Mouse (Mus musculus) intestine, embryonic 15.5 days (tissue): Measurements from ENCODE around the gene Psmc3. TPM values are rescaled to one million over a fixed set of nuclear protein-coding genes. Genes with fewer than 3 reads are reported as not detected.

Source experiments
- ATAC-seq: fragments of 200-750 bp; cut with Nextera tagmentation; 2 replicates; pipeline ENCODE4 v1.8.0; 2017; ENCODE audit warnings: moderate TSS enrichment, moderate library complexity
- H3K27ac ChIP-seq: fragments of 300-500 bp; sonication (generic); 2 replicates; pipeline ENCODE4 v1.5.1; 2015; ENCODE audit warnings: mild to moderate bottlenecking, inconsistent platforms
- H3K27me3 ChIP-seq: fragments of 300-500 bp; sonication (generic); replicated peaks from 2 replicates; pipeline ENCODE4 v1.6.1; 2015; ENCODE audit warnings: inconsistent platforms
- H3K36me3 ChIP-seq: fragments of 300-500 bp; sonication (generic); 2 replicates; pipeline ENCODE4 v1.6.1; 2015; ENCODE audit warnings: inconsistent platforms
- H3K4me1 ChIP-seq: fragments of 300-500 bp; sonication (generic); replicated peaks from 2 replicates; pipeline ENCODE4 v1.6.1; 2015; ENCODE audit warnings: inconsistent platforms
- H3K4me2 ChIP-seq: fragments of 300-500 bp; sonication (generic); replicated peaks from 2 replicates; pipeline ENCODE4 v1.6.1; 2015; ENCODE audit warnings: mild to moderate bottlenecking, inconsistent platforms
- H3K4me3 ChIP-seq: fragments of 300-500 bp; sonication (generic); replicated peaks from 2 replicates; pipeline ENCODE4 v1.5.1; 2015; ENCODE audit warnings: inconsistent platforms
- H3K9ac ChIP-seq: fragments of 300-500 bp; sonication (generic); 2 replicates; pipeline ENCODE4 v1.6.1; 2015; ENCODE audit warnings: inconsistent platforms
- H3K9me3 ChIP-seq: fragments of 300-500 bp; sonication (generic); 2 replicates; pipeline ENCODE4 v1.6.1; 2016; ENCODE audit warnings: inconsistent platforms
- WGBS: fragments of 180-500 bp; shearing (Covaris S2); methylation state at CpG from one replicate; pipeline ENCODE4 v1.1.7; 2015; 5-methylcytosine and 5-hydroxymethylcytosine counted together
- polyA plus RNA-seq: library from polyadenylated mRNA; unstranded; fragments of >200 nt; fragmentation: Nextera tagmentation; extraction: Ambion mirVana; gene quantifications from 2 replicates; pipeline ENCODE4 v1.2.1, GENCODE M21; 2015

The Psmc3 gene
- polyA plus RNA-seq, 1 experiment from 2014 or later: 236 TPM

DNA sequence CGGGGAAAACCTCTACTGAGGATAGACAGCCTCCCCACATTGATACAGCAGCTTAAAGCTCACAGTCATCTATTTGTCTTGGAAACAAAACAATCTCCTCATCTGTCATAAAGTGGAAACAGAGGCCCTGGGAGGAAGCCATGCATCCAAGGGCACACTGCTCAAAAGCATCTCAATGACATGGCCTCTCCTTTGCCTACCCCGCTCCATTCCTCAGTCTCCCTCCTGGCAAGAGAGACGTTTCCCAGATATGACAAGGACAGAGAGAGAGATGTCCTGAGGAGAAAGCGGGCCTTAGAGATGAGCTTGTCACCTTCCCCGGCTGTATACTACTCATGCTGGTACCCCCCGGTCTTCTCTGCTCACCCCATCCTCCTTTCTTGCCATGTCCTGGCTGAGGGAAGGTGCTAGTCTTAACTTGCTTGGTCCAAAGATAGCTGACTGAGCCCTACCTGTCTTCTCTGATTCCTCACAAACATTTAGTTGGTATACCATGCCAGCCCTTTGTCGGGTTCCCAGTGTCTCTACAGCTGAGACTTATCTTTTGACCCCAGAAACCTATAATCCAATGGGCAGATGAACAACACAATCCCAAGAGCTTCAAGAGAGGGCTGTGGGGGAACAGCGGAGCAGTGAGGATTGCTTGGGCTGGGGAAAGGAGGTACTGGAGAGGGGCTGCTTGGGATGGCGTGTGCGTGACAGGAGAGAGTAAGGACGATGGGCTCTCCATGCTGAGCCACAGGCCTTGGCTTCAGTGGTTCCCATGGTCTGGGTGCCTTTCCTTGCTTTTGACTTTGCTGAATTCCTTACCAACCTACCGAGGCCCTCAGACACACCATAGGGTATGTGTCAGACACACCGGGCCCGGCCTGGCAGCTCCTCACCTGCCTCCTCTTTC is 31.9 kb downstream of the Psmc3 start:
- 86% methylated on average over 14 of the region's 14 CpGs for WGBS
- no peak overlapping the region for H3K27ac ChIP-seq
- no peaks in the 10 kb centered on the region for H3K36me3 ChIP-seq
- H3K4me2 ChIP-seq: no peak overlapping the region
- no peak overlapping the region for H3K4me3 ChIP-seq
- H3K9ac ChIP-seq: no peak overlapping the region
- H3K4me1 ChIP-seq: no peaks in the 10 kb centered on the region
- ATAC-seq: no peak
- H3K9me3 ChIP-seq: no peaks in the 10 kb centered on the region
- no peaks in the 10 kb centered on the region for H3K27me3 ChIP-seq

DNA sequence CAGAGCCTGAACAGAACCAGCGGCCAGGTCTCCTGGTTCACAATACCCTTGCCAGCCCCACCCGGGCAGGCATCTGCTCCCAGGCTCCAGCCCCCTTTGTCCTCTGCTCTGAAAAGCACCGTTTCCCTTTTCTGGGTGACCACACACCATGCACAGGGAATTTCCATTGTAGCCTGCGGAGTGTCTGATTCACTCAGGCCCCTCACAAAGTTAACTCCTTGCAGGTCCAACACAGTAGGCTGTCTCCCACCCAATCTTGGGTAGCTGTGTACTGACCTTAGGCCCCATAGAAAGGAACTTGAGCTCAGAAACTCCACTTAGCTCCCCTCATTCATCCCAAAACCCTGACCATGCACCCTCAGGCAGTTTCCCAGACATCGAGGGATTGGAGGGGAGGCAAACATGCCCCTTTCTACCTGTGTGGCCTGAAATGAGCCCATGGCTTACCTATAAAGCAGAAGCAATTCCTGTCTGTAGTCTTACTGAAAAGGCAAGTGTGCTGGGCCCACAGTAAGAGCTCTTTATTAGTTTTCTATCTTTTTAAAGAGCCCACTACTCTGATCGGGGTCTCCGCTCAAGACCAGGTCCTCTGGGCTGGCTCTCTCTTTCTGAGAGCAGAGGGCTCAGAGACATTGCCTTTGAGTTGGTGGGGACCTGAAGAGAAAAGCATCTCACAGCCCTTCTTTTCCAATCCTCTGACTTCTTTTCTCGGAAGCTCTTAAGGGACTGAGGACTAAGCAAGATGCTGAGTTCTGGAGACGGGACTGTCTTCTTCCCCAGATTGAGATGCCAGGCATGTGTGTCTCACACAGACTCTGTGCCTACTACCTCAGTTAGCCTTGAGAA is 32.8 kb downstream of the Psmc3 start:
- WGBS: 78% methylated on average over 9 of the region's 9 CpGs
- Histone ChIP-seq H3K27ac (no peak overlapping the region), H3K4me3 (no peak overlapping the region), H3K4me2 (no peak overlapping the region), H3K9me3 (no peaks in the 10 kb centered on the region), H3K27me3 (no peaks in the 10 kb centered on the region), H3K4me1 (no peaks in the 10 kb centered on the region), H3K36me3 (no peaks in the 10 kb centered on the region), H3K9ac (no peak overlapping the region)
- no peak for ATAC-seq

- Histone ChIP-seq H3K27ac (no peak overlapping the region), H3K9ac (no peak overlapping the region), H3K4me3 (no peak overlapping the region), H3K4me2 (no peak overlapping the region), H3K36me3 (no peaks in the 10 kb centered on the region), H3K27me3 (no peaks in the 10 kb centered on the region), H3K9me3 (no peaks in the 10 kb centered on the region), H3K4me1 (no peaks in the 10 kb centered on the region)
- ATAC-seq: no peak
- WGBS: 78% methylated on average over 9 of the region's 9 CpGs
Measured at GRCm38 (mm10) chr2:91087453-91087852, 33.6 kb downstream of the Psmc3 start.

DNA sequence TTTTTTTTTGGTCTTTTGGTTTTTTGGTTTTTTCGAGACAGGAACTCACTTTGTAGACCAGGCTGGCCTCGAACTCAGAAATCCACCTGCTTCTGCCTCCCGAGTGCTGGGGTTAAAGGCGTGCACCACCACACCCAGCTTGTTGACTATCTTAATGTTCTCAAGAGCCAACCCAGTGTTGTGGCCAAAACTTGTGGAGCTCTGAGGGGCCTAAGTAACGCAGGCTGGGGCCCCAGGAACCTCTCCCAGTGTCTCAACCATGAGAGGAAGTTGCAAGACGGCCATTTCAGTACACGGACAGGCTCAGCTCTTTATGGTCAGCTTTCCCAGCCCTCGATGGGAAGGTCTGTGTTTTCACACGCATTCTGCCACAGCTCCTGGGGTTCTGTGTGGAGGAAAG is 35.2 kb downstream of the Psmc3 start:
- 84% methylated on average over 9 of the region's 9 CpGs for WGBS
- Histone ChIP-seq H3K9me3 (no peaks in the 10 kb centered on the region), H3K4me1 (no peaks in the 10 kb centered on the region), H3K4me3 (no peak overlapping the region), H3K4me2 (no peak overlapping the region), H3K36me3 (no peaks in the 10 kb centered on the region), H3K9ac (no peak overlapping the region), H3K27me3 (no peaks in the 10 kb centered on the region), H3K27ac (no peak overlapping the region)
- ATAC-seq: no peak

DNA sequence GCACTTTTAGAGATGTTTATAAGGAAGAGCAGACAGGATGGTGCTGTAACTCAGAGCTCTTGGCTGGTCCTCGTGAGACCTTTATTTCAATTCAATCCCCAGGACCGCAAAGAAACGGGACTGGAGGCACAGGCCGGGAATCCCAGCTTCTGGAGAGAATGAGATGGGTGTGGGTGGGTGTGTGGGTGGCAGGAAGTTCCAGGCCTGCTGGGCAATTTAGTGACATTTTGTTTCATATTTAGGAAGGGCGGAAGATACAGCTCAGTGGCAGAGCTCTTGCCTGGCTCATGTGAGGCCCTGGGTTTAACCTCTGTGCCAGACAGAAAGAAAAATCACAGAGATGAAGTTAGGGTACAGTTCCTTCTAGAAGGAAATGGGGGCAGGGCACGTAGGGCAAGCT is 36.4 kb downstream of the Psmc3 start:
- H3K27me3 ChIP-seq: no peaks in the 10 kb centered on the region
- WGBS: 72% methylated on average over 6 of the region's 6 CpGs
- H3K4me3 ChIP-seq: no peak overlapping the region
- no peak overlapping the region for H3K9ac ChIP-seq
- no peak overlapping the region for H3K4me2 ChIP-seq
- H3K27ac ChIP-seq: no peak overlapping the region
- H3K9me3 ChIP-seq: no peaks in the 10 kb centered on the region
- no peaks in the 10 kb centered on the region for H3K36me3 ChIP-seq
- no peaks in the 10 kb centered on the region for H3K4me1 ChIP-seq
- ATAC-seq: no peak

- no peak for ATAC-seq
- H3K9me3 ChIP-seq: no peaks in the 10 kb centered on the region
- H3K4me3 ChIP-seq: no peak overlapping the region
- no peak overlapping the region for H3K4me2 ChIP-seq
- H3K27ac ChIP-seq: no peak overlapping the region
- no peak overlapping the region for H3K9ac ChIP-seq
- no peaks in the 10 kb centered on the region for H3K27me3 ChIP-seq
- H3K36me3 ChIP-seq: no peaks in the 10 kb centered on the region
- H3K4me1 ChIP-seq: no peaks in the 10 kb centered on the region
- 74% methylated on average over 6 of the region's 6 CpGs for WGBS
Measured at GRCm38 (mm10) chr2:91090827-91091226, 37.0 kb downstream of the Psmc3 start.

- no peak for ATAC-seq
- H3K9ac ChIP-seq: no peak overlapping the region
- H3K4me1 ChIP-seq: no peaks in the 10 kb centered on the region
- H3K36me3 ChIP-seq: no peaks in the 10 kb centered on the region
- H3K4me2 ChIP-seq: no peak overlapping the region
- H3K27me3 ChIP-seq: no peaks in the 10 kb centered on the region
- no peaks in the 10 kb centered on the region for H3K9me3 ChIP-seq
- H3K27ac ChIP-seq: no peak overlapping the region
- H3K4me3 ChIP-seq: 0 out of 2 replicates have a peak overlapping the region, but pooled peaks have one; percentile 6
- 63% methylated on average over 14 of the region's 14 CpGs for WGBS
Measured at GRCm38 (mm10) chr2:91096524-91096923, 42.7 kb downstream of the Psmc3 start.

- H3K9ac ChIP-seq: no peak overlapping the region
- no peaks in the 10 kb centered on the region for H3K4me1 ChIP-seq
- no peak for ATAC-seq
- H3K9me3 ChIP-seq: no peaks in the 10 kb centered on the region
- no peak overlapping the region for H3K27ac ChIP-seq
- no peaks in the 10 kb centered on the region for H3K36me3 ChIP-seq
- H3K27me3 ChIP-seq: no peaks in the 10 kb centered on the region
- no peak overlapping the region for H3K4me2 ChIP-seq
- 0 out of 2 replicates have a peak overlapping the region, but pooled peaks have one; percentile 6 for H3K4me3 ChIP-seq
- whole genome bisulfite sequencing: 83% methylated on average over 10 of the region's 10 CpGs
Measured at GRCm38 (mm10) chr2:91097015-91097414, 43.2 kb downstream of the Psmc3 start.

DNA sequence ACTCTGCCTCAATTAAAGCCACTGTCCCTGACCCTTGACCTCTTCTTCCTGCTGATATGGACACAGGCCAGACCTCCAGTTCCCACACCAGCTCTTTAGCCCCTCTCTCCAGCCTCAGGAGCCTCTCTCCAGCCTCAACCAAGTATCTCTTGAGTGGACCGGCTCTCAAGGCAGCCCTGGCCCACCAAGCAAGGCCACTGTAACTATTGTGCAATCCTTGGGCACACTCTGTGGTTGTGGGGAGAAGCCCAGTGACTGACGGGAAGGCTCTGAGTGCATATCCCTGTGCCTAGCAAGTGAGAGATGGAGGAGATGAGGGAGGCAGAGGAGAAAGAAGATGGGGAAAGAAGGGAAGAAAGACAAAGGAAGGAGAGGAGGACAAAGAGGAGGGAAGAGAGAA is 44.3 kb downstream of the Psmc3 start:
- 69% methylated on average over 2 of the region's 2 CpGs for WGBS

DNA sequence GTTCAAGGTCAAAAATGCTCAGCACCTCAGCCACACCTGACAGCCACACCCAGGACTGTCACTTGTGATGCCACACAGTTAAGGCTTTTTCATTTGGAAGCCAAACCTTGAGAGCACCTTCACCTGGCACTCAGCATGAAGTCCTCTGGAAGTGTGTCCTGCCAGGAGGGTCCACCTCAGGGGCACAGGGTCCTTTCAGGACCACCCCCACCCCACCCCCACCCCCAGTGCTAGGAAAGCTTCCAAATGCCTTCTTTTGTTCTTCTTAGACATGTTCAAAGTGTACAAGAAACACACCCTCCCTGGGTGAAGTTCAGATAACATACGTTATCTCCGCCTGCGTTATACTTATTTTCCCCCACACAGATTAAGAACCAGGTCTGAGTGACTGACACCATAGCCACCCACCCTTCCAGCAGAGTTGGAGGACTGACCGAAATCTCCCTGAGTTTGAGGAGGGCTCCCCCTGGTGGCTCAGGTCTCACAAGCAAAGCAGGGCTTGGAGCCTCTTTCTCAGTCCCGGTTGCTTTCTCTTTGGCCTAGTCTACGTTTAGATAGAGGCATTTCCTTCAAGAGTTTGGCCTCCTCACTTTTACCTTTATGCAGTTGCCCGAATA is 47.4 kb downstream of the Psmc3 start:
- Histone ChIP-seq H3K36me3 (no peaks in the 10 kb centered on the region), H3K4me3 (no peak overlapping the region), H3K4me1 (no peaks in the 10 kb centered on the region), H3K9me3 (no peaks in the 10 kb centered on the region), H3K27me3 (no peaks in the 10 kb centered on the region), H3K27ac (no peak overlapping the region), H3K9ac (no peak overlapping the region), H3K4me2 (no peak overlapping the region)
- 8% methylated on average over 7 of the region's 7 CpGs for WGBS
- ATAC-seq: peak; percentile 91

More for the DNA sequence above, 44.3 kb downstream of the Psmc3 start:
- Histone ChIP-seq H3K4me1 (no peaks in the 10 kb centered on the region), H3K9ac (no peak overlapping the region), H3K4me2 (no peak overlapping the region), H3K4me3 (no peak overlapping the region), H3K9me3 (no peaks in the 10 kb centered on the region), H3K27me3 (no peaks in the 10 kb centered on the region), H3K27ac (no peak overlapping the region), H3K36me3 (no peaks in the 10 kb centered on the region)
- ATAC-seq: no peak

DNA sequence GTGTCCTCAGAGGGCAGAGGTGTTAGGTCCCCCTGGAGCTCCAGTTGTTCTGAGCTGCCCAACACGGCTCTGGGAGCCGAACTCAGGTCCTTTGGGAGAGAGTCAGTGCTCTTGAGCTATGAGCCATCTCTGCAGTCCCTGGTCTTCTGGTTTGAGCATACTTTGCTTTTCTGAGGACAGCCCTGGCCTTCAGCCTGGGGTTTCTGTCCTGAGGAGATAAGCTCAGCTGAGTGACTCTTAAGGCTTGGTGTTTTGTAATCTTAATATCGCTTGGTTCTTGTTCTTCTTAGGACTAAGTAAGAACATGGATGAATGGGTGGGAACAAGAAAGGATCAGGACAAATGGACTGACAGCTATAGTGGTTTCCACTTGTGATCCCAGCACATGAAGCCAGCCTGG is 54.3 kb downstream of the Psmc3 start:
- Histone ChIP-seq H3K4me2 (no peak overlapping the region), H3K4me1 (no peaks in the 10 kb centered on the region), H3K9me3 (no peaks in the 10 kb centered on the region), H3K36me3 (no peaks in the 10 kb centered on the region), H3K27ac (no peak overlapping the region), H3K27me3 (no peaks in the 10 kb centered on the region), H3K9ac (no peak overlapping the region), H3K4me3 (no peak overlapping the region)
- WGBS: 77% methylated on average over 3 of the region's 3 CpGs
- ATAC-seq: no peak

GRCm38 (mm10) chr2:91109241-91109640 is 55.4 kb downstream of the Psmc3 start:
- Histone ChIP-seq H3K36me3 (no peaks in the 10 kb centered on the region), H3K4me1 (no peaks in the 10 kb centered on the region), H3K27me3 (no peaks in the 10 kb centered on the region), H3K4me3 (no peak overlapping the region), H3K27ac (no peak overlapping the region), H3K9me3 (no peaks in the 10 kb centered on the region), H3K9ac (no peak overlapping the region), H3K4me2 (no peak overlapping the region)
- no peak for ATAC-seq
- WGBS: 81% methylated on average over 5 of the region's 5 CpGs
